Mouse (Mus musculus) thymus, postnatal 25 days (tissue): ENCODE data around the gene Kyat1.
"Not testable (repeated sequence)": the region's sequence is repeated elsewhere in the genome, so short reads cannot be mapped to it uniquely, and the experiment has no call there.

ENCODE experiments used
- DNase-seq: peaks from one replicate; pipeline ENCODE4 v3.0.0; 2022

Kyat1 gene

GRCm38 (mm10) chr2:30171371-30171996 is 34.2 kb downstream of the Kyat1 start, which contains the start of gene Endog:
Gene Endog (plus strand): TSS chr2:30171493.
- DNase-seq: peak; percentile 80

- no peak for DNase-seq
These were observed 39.0 kb downstream of the Kyat1 start for GRCm38 (mm10) chr2:30166677-30167076.

- no peak for DNase-seq
These were observed 41.2 kb downstream of the Kyat1 start for GRCm38 (mm10) chr2:30164340-30164932.

- DNase-seq: peak; percentile 43
These were observed 43.8 kb downstream of the Kyat1 start for GRCm38 (mm10) chr2:30161809-30162208.

- DNase-seq: not testable (repeated sequence)
These were observed 45.8 kb downstream of the Kyat1 start for GRCm38 (mm10) chr2:30159871-30160270.

- no peak for DNase-seq
These were observed 53.0 kb downstream of the Kyat1 start for GRCm38 (mm10) chr2:30152616-30153015.

GRCm38 (mm10) chr2:30151840-30152239 is 53.8 kb downstream of the Kyat1 start:
- no peak for DNase-seq

GRCm38 (mm10) chr2:30147466-30147865 is 58.2 kb downstream of the Kyat1 start:
- DNase-seq: no peak

GRCm38 (mm10) chr2:30144436-30144835 is 61.2 kb downstream of the Kyat1 start:
- no peak for DNase-seq

- DNase-seq: not testable (repeated sequence)
These were observed 65.6 kb downstream of the Kyat1 start for GRCm38 (mm10) chr2:30140021-30140420.

- no peak for DNase-seq
These were observed 69.2 kb downstream of the Kyat1 start for GRCm38 (mm10) chr2:30136458-30136857.
